Mouse (Mus musculus): ENCODE results near the gene Tfb1m. TPM values are rescaled to one million over a fixed set of nuclear protein-coding genes. Genes with fewer than 3 reads are reported as not detected.

Tfb1m gene
- 1.2 TPM in 1 of 2 replicates, not detected in the other for polyA plus RNA-seq (2012; ENCODE audit: low replicate concordance)

DNA sequence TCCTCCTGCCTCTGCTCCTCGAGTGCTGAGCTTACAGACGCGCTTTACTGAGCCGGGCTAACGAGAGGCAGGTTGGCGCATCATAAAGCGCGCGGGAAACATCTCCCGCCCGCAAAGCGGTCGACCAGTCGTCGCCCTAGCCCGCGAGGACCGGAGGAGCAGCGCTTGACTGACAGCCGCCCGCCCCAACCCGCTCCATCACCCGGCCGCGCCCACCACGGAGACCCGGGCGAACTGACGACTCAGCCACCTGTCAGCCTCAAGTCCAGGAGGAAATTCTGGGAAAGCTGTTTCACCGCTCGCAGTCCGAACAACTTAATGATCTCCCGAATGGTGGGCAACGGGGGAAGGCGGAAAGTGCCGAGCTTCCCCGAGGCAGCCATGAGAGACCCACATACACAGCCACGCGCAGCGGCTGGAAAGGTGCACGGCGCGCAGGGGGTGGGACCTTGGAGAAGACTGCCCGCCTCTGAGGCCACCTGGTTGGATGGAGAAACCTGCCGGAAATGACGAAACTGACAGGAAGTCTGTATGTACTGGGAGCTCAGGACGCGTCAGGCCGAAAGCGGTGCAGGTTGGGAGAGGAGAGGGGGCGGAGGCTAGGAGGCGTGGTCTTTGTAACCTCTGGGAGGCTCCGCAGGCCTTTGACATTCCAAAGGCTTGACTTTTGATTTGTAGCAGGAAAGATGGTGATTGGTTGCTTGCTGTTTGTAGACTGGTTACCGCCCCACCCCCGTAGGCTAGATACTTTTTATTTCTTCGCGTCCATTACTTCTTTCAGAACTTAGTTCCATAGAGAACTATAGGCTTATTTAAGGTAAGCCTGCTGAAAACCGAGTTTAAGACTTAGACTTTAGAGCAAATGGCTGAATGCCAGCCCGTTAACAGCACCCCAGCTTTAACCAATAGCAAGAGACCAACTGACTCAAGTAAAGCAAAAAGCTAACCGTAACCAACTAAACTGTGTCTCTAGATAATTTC is at the start of gene Tfb1m:
Tfb1m (minus strand) TSS at position 451 of the 981 bp plus-strand sequence.

DNA sequence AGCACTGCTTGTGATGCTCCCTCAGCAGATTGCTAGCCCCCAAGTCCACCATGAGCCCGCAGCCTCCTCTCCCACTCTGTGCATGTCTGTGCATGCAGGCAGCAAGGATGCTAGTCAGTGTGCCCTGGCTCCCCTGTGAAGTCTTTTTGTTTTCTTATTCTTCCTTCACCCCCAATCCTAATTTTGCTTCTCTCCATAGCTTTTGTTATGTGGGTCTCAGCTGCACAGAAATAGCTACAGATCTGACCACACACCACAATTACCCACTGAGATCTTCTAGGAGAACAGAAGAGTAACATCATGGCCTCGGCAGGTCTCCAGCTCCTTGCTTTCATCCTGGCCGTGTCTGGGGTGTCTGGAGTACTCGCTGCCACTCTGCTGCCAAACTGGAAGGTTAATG is 25.3 kb downstream of the Tfb1m start, which contains the start of gene Cldn20:
Cldn20 (plus strand) TSS at position 301 of the 400 bp plus-strand sequence.

Other genes starting within 250 kb of the Tfb1m start
- gene Tiam2, start 231.2 kb downstream of the Tfb1m start, polyA plus RNA-seq (2012; ENCODE audit: low replicate concordance) = 0.26 and 0.28 TPM in 2 replicates
- gene Cldn20, start 25.2 kb downstream of the Tfb1m start, polyA plus RNA-seq (2012; ENCODE audit: low replicate concordance) = not detected in 2 replicates
- not detected in 2 replicates for gene Nox3, start 138.5 kb upstream of the Tfb1m start, polyA plus RNA-seq (2012; ENCODE audit: low replicate concordance)